Mouse (Mus musculus): Measurements from ENCODE around the gene Nutf2.
A peak's percentile ranks its signal among the peaks of the same experiment; 100 is the strongest.

Gene Nutf2

GRCm38 (mm10) chr8:105855248-105856167 is 4.9 kb upstream of the Nutf2 start:
- peak; percentile 71 for DNase-seq (ENCODE audit: low read depth)

- DNase-seq (ENCODE audit: low read depth) = no peak
Observed at GRCm38 (mm10) chr8:105856168-105856835, 4.1 kb upstream of the Nutf2 start.

- no peak for DNase-seq (ENCODE audit: low read depth)
Observed at GRCm38 (mm10) chr8:105858495-105858894, 1.9 kb upstream of the Nutf2 start.

GRCm38 (mm10) chr8:105859314-105859713 is 1.1 kb upstream of the Nutf2 start:
- DNase-seq (ENCODE audit: low read depth) = no peak

GRCm38 (mm10) chr8:105861951-105862350 is 1.6 kb downstream of the Nutf2 start:
- peak; percentile 84 for DNase-seq (ENCODE audit: low read depth)

GRCm38 (mm10) chr8:105866364-105867029 is 6.1 kb downstream of the Nutf2 start:
- peak; percentile 30 for DNase-seq (ENCODE audit: low read depth)

GRCm38 (mm10) chr8:105874301-105874700 is 13.9 kb downstream of the Nutf2 start:
- DNase-seq (ENCODE audit: low read depth) = peak; percentile 79

GRCm38 (mm10) chr8:105880754-105881520 is 20.6 kb downstream of the Nutf2 start, which contains the start of gene Edc4:
Gene Edc4 (plus strand): TSS chr8:105880881.
- DNase-seq (ENCODE audit: low read depth) = peak; percentile 92

- no peak for DNase-seq (ENCODE audit: low read depth)
Observed at GRCm38 (mm10) chr8:105889756-105890465, 29.5 kb downstream of the Nutf2 start.

- no peak for DNase-seq (ENCODE audit: low read depth)
Observed at GRCm38 (mm10) chr8:105890870-105891269, 30.5 kb downstream of the Nutf2 start.

- DNase-seq (ENCODE audit: low read depth) = peak; percentile 61
Observed at GRCm38 (mm10) chr8:105892432-105892831, 32.1 kb downstream of the Nutf2 start.

GRCm38 (mm10) chr8:105893339-105893738 is 33.0 kb downstream of the Nutf2 start, which contains the start of gene Nrn1l:
Gene Nrn1l (plus strand): TSS chr8:105893567.
- peak; percentile 65 for DNase-seq (ENCODE audit: low read depth)

- no peak for DNase-seq (ENCODE audit: low read depth)
Observed at GRCm38 (mm10) chr8:105897801-105898480, 37.6 kb downstream of the Nutf2 start.

- peak; percentile 98 for DNase-seq (ENCODE audit: low read depth)
Observed at GRCm38 (mm10) chr8:105900180-105900940, 40.0 kb downstream of the Nutf2 start, which contains the start of gene Pskh1. Gene Pskh1 (plus strand): TSS chr8:105900441.

- peak; percentile 26 for DNase-seq (ENCODE audit: low read depth)
Observed at GRCm38 (mm10) chr8:105900941-105901616, 40.7 kb downstream of the Nutf2 start.

- DNase-seq (ENCODE audit: low read depth) = no peak
Observed at GRCm38 (mm10) chr8:105919390-105919789, 59.0 kb downstream of the Nutf2 start.

GRCm38 (mm10) chr8:105925123-105925522 is 64.7 kb downstream of the Nutf2 start:
- DNase-seq (ENCODE audit: low read depth) = peak; percentile 19
